Mouse (Mus musculus): Measurements from ENCODE around the gene Acap1. TPM values are rescaled to one million over a fixed set of nuclear protein-coding genes. Genes with fewer than 3 reads are reported as not detected.

Gene Acap1
- polyA plus RNA-seq, 1 experiment from 2014 or later = 10.3 TPM

DNA sequence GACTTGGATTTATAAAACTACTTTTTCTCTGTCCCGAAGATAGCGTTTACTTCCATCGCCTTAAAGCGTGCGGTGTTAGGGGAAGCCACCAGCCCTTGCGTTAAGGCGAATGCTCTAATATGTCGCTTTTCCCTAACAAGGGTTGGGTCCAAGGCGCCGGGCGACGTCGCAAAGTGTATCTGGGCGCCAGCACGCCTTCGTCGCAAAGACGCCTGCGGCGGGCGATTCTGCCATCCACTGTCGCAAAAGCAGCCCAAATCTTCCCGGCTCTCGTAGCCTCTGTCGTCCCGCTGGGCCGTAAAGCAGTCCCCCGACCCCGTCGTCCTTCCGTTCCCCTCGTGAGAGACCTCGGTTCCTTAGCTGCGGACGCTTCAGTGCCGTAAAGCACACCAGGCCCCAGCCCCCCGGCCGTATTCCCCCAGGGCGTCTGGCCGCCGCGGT is 6.1 kb upstream of the Acap1 start:
- peaks cover 30% of the 10 kb centered on the region for H3K36me3 ChIP-seq
- ATAC-seq (ENCODE audit: insufficient number of reproducible peaks, low FRiP score) = peak; percentile 77
- H3K9ac ChIP-seq = peak overlapping the region; percentile 99
- peaks cover 37% of the 10 kb centered on the region for H3K4me1 ChIP-seq (replicated peaks)
- H3K4me2 ChIP-seq = peak overlapping the region; percentile 96
- H3K4me3 ChIP-seq = peak overlapping the region; percentile 96
- peak overlapping the region; percentile 97 for H3K27ac ChIP-seq (ENCODE audit: poor library complexity, severe bottlenecking)
- no peaks in the 10 kb centered on the region for H3K9me3 ChIP-seq (replicated peaks)
- under 1% methylated on average over 42 of the region's 42 CpGs for WGBS
- no peaks in the 10 kb centered on the region for H3K27me3 ChIP-seq (replicated peaks)

- Histone ChIP-seq H3K36me3 (peaks cover 23% of the 10 kb centered on the region), H3K9me3 (replicated peaks) (no peaks in the 10 kb centered on the region), H3K27ac (ENCODE audit: poor library complexity, severe bottlenecking) (peak within 1 kb of the TSS; percentile 97), H3K4me3 (peak within 1 kb of the TSS; percentile 96), H3K4me1 (replicated peaks) (peaks cover 37% of the 10 kb centered on the region), H3K27me3 (replicated peaks) (no peaks in the 10 kb centered on the region), H3K4me2 (peak within 1 kb of the TSS; percentile 96), H3K9ac (peak within 1 kb of the TSS; percentile 99)
- peak; percentile 92 for ATAC-seq (ENCODE audit: insufficient number of reproducible peaks, low FRiP score)
- WGBS = under 1% methylated on average over 38 of the region's 38 CpGs
Measured at GRCm38 (mm10) chr11:69900471-69901405, 5.4 kb upstream of the Acap1 start, which contains the start of the genes 2810408A11Rik and Neurl4. Gene 2810408A11Rik (minus strand): TSS chr11:69900987. Gene Neurl4 (plus strand): TSS chr11:69901072.

DNA sequence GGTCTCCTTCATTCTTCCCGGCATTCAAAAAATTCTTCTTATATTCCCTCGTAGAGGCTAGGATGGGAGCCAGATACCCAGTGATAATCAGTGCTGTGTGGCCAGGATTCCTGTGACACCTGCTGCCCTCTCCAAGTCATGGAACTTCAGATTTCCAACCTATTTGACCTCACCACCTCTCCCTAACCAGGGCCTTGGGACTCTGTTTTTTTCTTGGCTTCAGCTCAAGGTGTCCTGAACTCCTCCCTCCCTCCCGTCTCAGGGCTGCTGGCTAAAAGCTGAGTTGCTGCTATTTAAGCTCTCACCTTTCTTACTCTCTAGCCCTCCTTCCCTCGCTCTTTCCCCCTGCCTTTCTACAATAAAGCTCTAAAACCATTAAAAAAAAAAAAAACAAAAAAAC is 4.5 kb upstream of the Acap1 start:
- H3K4me2 ChIP-seq = peak overlapping the region; percentile 96
- H3K9ac ChIP-seq = peak overlapping the region; percentile 55
- 25% methylated on average over 4 of the region's 4 CpGs for WGBS
- H3K9me3 ChIP-seq (replicated peaks) = no peaks in the 10 kb centered on the region
- no peak for ATAC-seq (ENCODE audit: insufficient number of reproducible peaks, low FRiP score)
- H3K27me3 ChIP-seq (replicated peaks) = no peaks in the 10 kb centered on the region
- peaks cover 37% of the 10 kb centered on the region for H3K4me1 ChIP-seq (replicated peaks)
- no peak overlapping the region for H3K27ac ChIP-seq (ENCODE audit: poor library complexity, severe bottlenecking)
- peaks cover 15% of the 10 kb centered on the region for H3K36me3 ChIP-seq
- peak overlapping the region; percentile 96; the same call in 1 of the 2 replicates for H3K4me3 ChIP-seq

GRCm38 (mm10) chr11:69894671-69895070 is 668 bp downstream of the Acap1 start:
- Histone ChIP-seq H3K9ac (no peak overlapping the region), H3K4me1 (replicated peaks) (peaks cover 41% of the 10 kb centered on the region), H3K4me2 (no peak overlapping the region), H3K4me3 (no peak overlapping the region), H3K27ac (ENCODE audit: poor library complexity, severe bottlenecking) (no peak overlapping the region), H3K9me3 (replicated peaks) (no peaks in the 10 kb centered on the region), H3K36me3 (no peaks in the 10 kb centered on the region), H3K27me3 (replicated peaks) (no peaks in the 10 kb centered on the region)
- ATAC-seq (ENCODE audit: insufficient number of reproducible peaks, low FRiP score) = no peak
- WGBS = 74% methylated on average over 5 of the region's 5 CpGs

- Histone ChIP-seq H3K4me1 (replicated peaks) (peaks cover 30% of the 10 kb centered on the region), H3K9me3 (replicated peaks) (no peaks in the 10 kb centered on the region), H3K4me2 (no peak overlapping the region), H3K27ac (ENCODE audit: poor library complexity, severe bottlenecking) (0 out of 2 replicates have a peak overlapping the region, but pooled peaks have one; percentile 1), H3K27me3 (replicated peaks) (no peaks in the 10 kb centered on the region), H3K36me3 (no peaks in the 10 kb centered on the region), H3K4me3 (no peak overlapping the region), H3K9ac (no peak overlapping the region)
- WGBS = 16% methylated on average over 4 of the region's 4 CpGs
- 0 out of 2 replicates have a peak, but pooled peaks have one; percentile 9 for ATAC-seq (ENCODE audit: insufficient number of reproducible peaks, low FRiP score)
Measured at GRCm38 (mm10) chr11:69891482-69891881, 3.9 kb downstream of the Acap1 start.

- Histone ChIP-seq H3K9ac (no peak overlapping the region), H3K4me2 (no peak overlapping the region), H3K27ac (ENCODE audit: poor library complexity, severe bottlenecking) (no peak overlapping the region), H3K4me1 (replicated peaks) (peaks cover 52% of the 10 kb centered on the region), H3K9me3 (replicated peaks) (no peaks in the 10 kb centered on the region), H3K27me3 (replicated peaks) (no peaks in the 10 kb centered on the region), H3K4me3 (no peak overlapping the region), H3K36me3 (no peaks in the 10 kb centered on the region)
- ATAC-seq (ENCODE audit: insufficient number of reproducible peaks, low FRiP score) = peak; percentile 46; the same call in 1 of the 2 replicates
- WGBS = 38% methylated on average over 8 of the region's 8 CpGs
Measured at GRCm38 (mm10) chr11:69886907-69887635, 8.3 kb downstream of the Acap1 start.

GRCm38 (mm10) chr11:69884663-69885062 is 10.7 kb downstream of the Acap1 start:
- Histone ChIP-seq H3K9ac (no peak overlapping the region), H3K27ac (ENCODE audit: poor library complexity, severe bottlenecking) (peak overlapping the region; percentile 43; the same call in 1 of the 2 replicates), H3K36me3 (no peaks in the 10 kb centered on the region), H3K27me3 (replicated peaks) (no peaks in the 10 kb centered on the region), H3K4me2 (peak overlapping the region; percentile 14), H3K4me1 (replicated peaks) (peaks cover 44% of the 10 kb centered on the region), H3K9me3 (replicated peaks) (no peaks in the 10 kb centered on the region), H3K4me3 (no peak overlapping the region)
- WGBS = 77% methylated on average over 8 of the region's 8 CpGs
- no peak for ATAC-seq (ENCODE audit: insufficient number of reproducible peaks, low FRiP score)

DNA sequence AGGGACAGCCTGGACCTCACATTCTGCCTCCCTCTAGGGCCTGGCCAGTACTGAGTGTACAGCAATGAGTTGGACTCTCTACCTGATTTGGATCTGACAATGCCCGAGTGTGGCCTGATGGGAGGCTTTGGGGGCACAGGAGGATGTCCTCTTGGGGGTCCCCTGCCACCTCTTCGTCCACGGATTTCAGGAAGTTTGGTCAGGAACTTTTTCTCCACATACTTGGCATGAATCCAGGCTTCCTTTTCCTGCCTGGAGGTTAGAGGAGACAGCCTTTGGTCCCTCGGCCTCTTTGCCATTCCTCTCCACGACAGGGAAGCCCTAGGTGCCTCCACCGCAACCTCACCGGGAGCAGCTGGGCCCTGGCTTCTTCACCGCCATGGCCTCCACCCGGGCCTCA is 11.1 kb downstream of the Acap1 start:
- H3K4me2 ChIP-seq = peak overlapping the region; percentile 14
- H3K4me1 ChIP-seq (replicated peaks) = peaks cover 49% of the 10 kb centered on the region

GRCm38 (mm10) chr11:69883527-69884151 is 11.7 kb downstream of the Acap1 start:
- Histone ChIP-seq H3K4me3 (no peak overlapping the region), H3K36me3 (no peaks in the 10 kb centered on the region), H3K9ac (peak overlapping the region; percentile 39; the same call in 1 of the 2 replicates), H3K27ac (ENCODE audit: poor library complexity, severe bottlenecking) (no peak overlapping the region), H3K4me1 (replicated peaks) (peaks cover 55% of the 10 kb centered on the region), H3K27me3 (replicated peaks) (no peaks in the 10 kb centered on the region), H3K4me2 (no peak overlapping the region), H3K9me3 (replicated peaks) (no peaks in the 10 kb centered on the region)
- WGBS = 76% methylated on average over 8 of the region's 8 CpGs
- no peak for ATAC-seq (ENCODE audit: insufficient number of reproducible peaks, low FRiP score)

More for the DNA sequence above, 11.1 kb downstream of the Acap1 start:
- WGBS = 57% methylated on average over 9 of the region's 9 CpGs
- no peaks in the 10 kb centered on the region for H3K36me3 ChIP-seq
- no peaks in the 10 kb centered on the region for H3K9me3 ChIP-seq (replicated peaks)
- H3K27me3 ChIP-seq (replicated peaks) = no peaks in the 10 kb centered on the region
- peak overlapping the region; percentile 39; the same call in 1 of the 2 replicates for H3K9ac ChIP-seq
- ATAC-seq (ENCODE audit: insufficient number of reproducible peaks, low FRiP score) = no peak
- no peak overlapping the region for H3K4me3 ChIP-seq
- H3K27ac ChIP-seq (ENCODE audit: poor library complexity, severe bottlenecking) = peak overlapping the region; percentile 43; the same call in 1 of the 2 replicates

GRCm38 (mm10) chr11:69883066-69883465 is 12.3 kb downstream of the Acap1 start:
- WGBS = 60% methylated on average over 4 of the region's 4 CpGs
- ATAC-seq (ENCODE audit: insufficient number of reproducible peaks, low FRiP score) = no peak
- Histone ChIP-seq H3K9ac (no peak overlapping the region), H3K4me3 (no peak overlapping the region), H3K27ac (ENCODE audit: poor library complexity, severe bottlenecking) (no peak overlapping the region), H3K36me3 (no peaks in the 10 kb centered on the region), H3K27me3 (replicated peaks) (no peaks in the 10 kb centered on the region), H3K4me2 (no peak overlapping the region), H3K9me3 (replicated peaks) (no peaks in the 10 kb centered on the region), H3K4me1 (replicated peaks) (peaks cover 59% of the 10 kb centered on the region)
